Mouse (Mus musculus) hindbrain, embryonic 14.5 days (tissue): ENCODE measurements around the gene Spata1. TPM values are rescaled to one million over a fixed set of nuclear protein-coding genes. Genes with fewer than 3 reads are reported as not detected.

Source experiments
- ATAC-seq: fragments of 200-750 bp; cut with Nextera tagmentation; 2 replicates; pipeline ENCODE4 v1.8.0; 2017; ENCODE audit warnings: moderate number of reproducible peaks, mild to moderate bottlenecking, moderate TSS enrichment, moderate library complexity; ENCODE audit not compliant: low FRiP score
- DNase-seq: peaks from one replicate; pipeline ENCODE4 v3.0.0-alpha.2; 2015; ENCODE audit warnings: low spot score
- H3K27ac ChIP-seq: fragments of 300-500 bp; sonication (generic); 2 replicates; pipeline ENCODE4 v1.5.1; 2014; ENCODE audit warnings: mild to moderate bottlenecking, moderate library complexity
- H3K27me3 ChIP-seq: fragments of 300-500 bp; sonication (generic); 2 replicates; pipeline ENCODE4 v1.6.1; 2014; ENCODE audit warnings: mild to moderate bottlenecking, low read length, mixed read lengths; ENCODE audit not compliant: control insufficient read depth, insufficient read depth
- H3K36me3 ChIP-seq: fragments of 300-500 bp; sonication (generic); replicated peaks from 2 replicates; pipeline ENCODE4 v1.6.1; 2014; ENCODE audit not compliant: control insufficient read depth, insufficient read depth
- H3K4me1 ChIP-seq: fragments of 300-500 bp; sonication (generic); replicated peaks from 2 replicates; pipeline ENCODE4 v1.6.1; 2014; ENCODE audit warnings: antibody characterized with exemption, low read length, mixed read lengths; ENCODE audit not compliant: control insufficient read depth, insufficient read depth
- H3K4me2 ChIP-seq: fragments of 300-500 bp; sonication (generic); replicated peaks from 2 replicates; pipeline ENCODE4 v1.6.1; 2014; ENCODE audit warnings: mild to moderate bottlenecking, moderate library complexity
- H3K4me3 ChIP-seq: fragments of 300-500 bp; sonication (generic); replicated peaks from 2 replicates; pipeline ENCODE4 v1.5.1; 2014; ENCODE audit warnings: mild to moderate bottlenecking, low read length
- H3K9ac ChIP-seq: fragments of 300-500 bp; sonication (generic); 2 replicates; pipeline ENCODE4 v1.6.1; 2014
- H3K9me3 ChIP-seq: fragments of 300-500 bp; sonication (generic); 2 replicates; pipeline ENCODE4 v1.6.1; 2016; ENCODE audit warnings: low read length; ENCODE audit not compliant: control insufficient read depth
- WGBS: fragments of 180-500 bp; shearing (Covaris S2); extraction: QIAGEN DNeasy Blood & Tissue Kit; methylation state at CpG from one replicate; pipeline ENCODE4 v1.1.7; 2014; 5-methylcytosine and 5-hydroxymethylcytosine counted together
- polyA plus RNA-seq: library from polyadenylated mRNA; unstranded; fragments of >200 nt; fragmentation: Nextera tagmentation; extraction: Ambion mirVana; gene quantifications from 2 replicates; pipeline ENCODE4 v1.2.1, GENCODE M21; 2014

Gene Spata1
- polyA plus RNA-seq, 1 experiment from 2014 or later = 6.0 TPM

- H3K9me3 ChIP-seq = no peaks in the 10 kb centered on the region
- DNase-seq (no peak), ATAC-seq (no peak)
- H3K9ac ChIP-seq = no peak overlapping the region
- H3K27me3 ChIP-seq = no peaks in the 10 kb centered on the region
- H3K4me2 ChIP-seq = no peak overlapping the region
- 95% methylated on average over 7 of the region's 7 CpGs for WGBS
- no peak overlapping the region for H3K27ac ChIP-seq
- H3K4me3 ChIP-seq = no peak overlapping the region
- H3K4me1 ChIP-seq = peaks cover 2% of the 10 kb centered on the region; the same call in 1 of the 2 replicates
- peaks cover 82% of the 10 kb centered on the region for H3K36me3 ChIP-seq
These were observed 7.2 kb upstream of the Spata1 start for GRCm38 (mm10) chr3:146506711-146507110.

GRCm38 (mm10) chr3:146501601-146502123 lies 2.1 kb upstream of the Spata1 start:
- DNase-seq (no peak), ATAC-seq (no peak)
- Histone ChIP-seq H3K27ac (no peak overlapping the region), H3K27me3 (no peaks in the 10 kb centered on the region), H3K9ac (no peak overlapping the region), H3K9me3 (no peaks in the 10 kb centered on the region), H3K4me3 (peak overlapping the region; percentile 85; the same call in 1 of the 2 replicates), H3K4me2 (peak overlapping the region; percentile 64), H3K4me1 (peaks cover 13% of the 10 kb centered on the region), H3K36me3 (peaks cover 36% of the 10 kb centered on the region)
- 60% methylated on average over 5 of the region's 5 CpGs for WGBS

- WGBS = 11% methylated on average over 5 of the region's 5 CpGs
- Histone ChIP-seq H3K27ac (no peak overlapping the region; the same call in 1 of the 2 replicates), H3K4me2 (peak overlapping the region; percentile 64), H3K4me1 (peaks cover 13% of the 10 kb centered on the region), H3K9me3 (no peaks in the 10 kb centered on the region), H3K9ac (peak overlapping the region; percentile 78), H3K36me3 (peaks cover 28% of the 10 kb centered on the region), H3K4me3 (peak overlapping the region; percentile 85), H3K27me3 (no peaks in the 10 kb centered on the region)
- ATAC-seq = no peak
- no peak for DNase-seq
These were observed 1.3 kb upstream of the Spata1 start for GRCm38 (mm10) chr3:146500810-146501201.

GRCm38 (mm10) chr3:146500003-146500809 lies 653 bp upstream of the Spata1 start:
- H3K27ac ChIP-seq = peak overlapping the region; percentile 79
- DNase-seq (peak; percentile 52), ATAC-seq (no peak; the same call in 1 of the 2 replicates)
- no peaks in the 10 kb centered on the region for H3K27me3 ChIP-seq
- H3K4me2 ChIP-seq = peak overlapping the region; percentile 64
- peaks cover 13% of the 10 kb centered on the region for H3K4me1 ChIP-seq
- peak overlapping the region; percentile 78 for H3K9ac ChIP-seq
- H3K36me3 ChIP-seq = peaks cover 22% of the 10 kb centered on the region
- 1% methylated on average over 44 of the region's 57 CpGs for WGBS
- H3K9me3 ChIP-seq = no peaks in the 10 kb centered on the region
- peak overlapping the region; percentile 85 for H3K4me3 ChIP-seq

GRCm38 (mm10) chr3:146498989-146499388 lies 564 bp downstream of the Spata1 start:
- H3K9ac ChIP-seq = peak overlapping the region; percentile 78
- H3K9me3 ChIP-seq = no peaks in the 10 kb centered on the region
- DNase-seq (peak; percentile 29), ATAC-seq (no peak)
- peaks cover 11% of the 10 kb centered on the region for H3K36me3 ChIP-seq
- no peaks in the 10 kb centered on the region for H3K27me3 ChIP-seq
- 3% methylated on average over 13 of the region's 13 CpGs for WGBS
- H3K4me1 ChIP-seq = peaks cover 13% of the 10 kb centered on the region
- peak overlapping the region; percentile 52; the same call in 1 of the 2 replicates for H3K27ac ChIP-seq
- peak overlapping the region; percentile 64 for H3K4me2 ChIP-seq
- H3K4me3 ChIP-seq = peak overlapping the region; percentile 85

- ATAC-seq = no peak
These were observed 4.6 kb downstream of the Spata1 start for GRCm38 (mm10) chr3:146494941-146495340.

GRCm38 (mm10) chr3:146486464-146486863 lies 13.1 kb downstream of the Spata1 start:
- H3K27ac ChIP-seq = no peak overlapping the region
- H3K4me2 ChIP-seq = no peak overlapping the region
- ATAC-seq = no peak
- H3K4me3 ChIP-seq = no peak overlapping the region
- H3K4me1 ChIP-seq = no peaks in the 10 kb centered on the region
- no peaks in the 10 kb centered on the region for H3K36me3 ChIP-seq
- no peak overlapping the region for H3K9ac ChIP-seq
- H3K27me3 ChIP-seq = no peaks in the 10 kb centered on the region
- 88% methylated on average over 4 of the region's 4 CpGs for WGBS
- no peak for DNase-seq
- H3K9me3 ChIP-seq = no peaks in the 10 kb centered on the region

More at GRCm38 (mm10) chr3:146494941-146495340, 4.6 kb downstream of the Spata1 start:
- Histone ChIP-seq H3K4me3 (no peak overlapping the region), H3K4me2 (no peak overlapping the region), H3K9me3 (no peaks in the 10 kb centered on the region), H3K27me3 (no peaks in the 10 kb centered on the region), H3K9ac (no peak overlapping the region), H3K36me3 (no peaks in the 10 kb centered on the region), H3K27ac (no peak overlapping the region), H3K4me1 (no peaks in the 10 kb centered on the region)
- 55% methylated on average over 8 of the region's 8 CpGs for WGBS
- no peak for DNase-seq

- Histone ChIP-seq H3K4me1 (no peaks in the 10 kb centered on the region), H3K4me2 (no peak overlapping the region), H3K27me3 (no peaks in the 10 kb centered on the region), H3K4me3 (no peak overlapping the region), H3K27ac (no peak overlapping the region), H3K9me3 (no peaks in the 10 kb centered on the region), H3K9ac (no peak overlapping the region), H3K36me3 (no peaks in the 10 kb centered on the region)
- DNase-seq (no peak), ATAC-seq (no peak)
- WGBS = 76% methylated on average over 2 of the region's 2 CpGs
These were observed 17.5 kb downstream of the Spata1 start for GRCm38 (mm10) chr3:146482044-146482443.

GRCm38 (mm10) chr3:146474428-146474827 lies 25.1 kb downstream of the Spata1 start:
- no peaks in the 10 kb centered on the region for H3K27me3 ChIP-seq
- H3K9me3 ChIP-seq = no peaks in the 10 kb centered on the region
- no peaks in the 10 kb centered on the region for H3K4me1 ChIP-seq
- no peak overlapping the region for H3K4me3 ChIP-seq
- no peak for DNase-seq
- H3K36me3 ChIP-seq = no peaks in the 10 kb centered on the region
- no peak overlapping the region for H3K27ac ChIP-seq
- WGBS = 92% methylated on average over 3 of the region's 3 CpGs
- no peak overlapping the region for H3K4me2 ChIP-seq
- no peak for ATAC-seq
- no peak overlapping the region for H3K9ac ChIP-seq
